Mouse (Mus musculus): Measurements from ENCODE around the gene Gid8. TPM values are rescaled to one million over a fixed set of nuclear protein-coding genes. Genes with fewer than 3 reads are reported as not detected.

Gid8 gene
- total and polyA plus RNA-seq, 3 experiments, result 52.8 to 65.5 TPM; not detected in 1

DNA sequence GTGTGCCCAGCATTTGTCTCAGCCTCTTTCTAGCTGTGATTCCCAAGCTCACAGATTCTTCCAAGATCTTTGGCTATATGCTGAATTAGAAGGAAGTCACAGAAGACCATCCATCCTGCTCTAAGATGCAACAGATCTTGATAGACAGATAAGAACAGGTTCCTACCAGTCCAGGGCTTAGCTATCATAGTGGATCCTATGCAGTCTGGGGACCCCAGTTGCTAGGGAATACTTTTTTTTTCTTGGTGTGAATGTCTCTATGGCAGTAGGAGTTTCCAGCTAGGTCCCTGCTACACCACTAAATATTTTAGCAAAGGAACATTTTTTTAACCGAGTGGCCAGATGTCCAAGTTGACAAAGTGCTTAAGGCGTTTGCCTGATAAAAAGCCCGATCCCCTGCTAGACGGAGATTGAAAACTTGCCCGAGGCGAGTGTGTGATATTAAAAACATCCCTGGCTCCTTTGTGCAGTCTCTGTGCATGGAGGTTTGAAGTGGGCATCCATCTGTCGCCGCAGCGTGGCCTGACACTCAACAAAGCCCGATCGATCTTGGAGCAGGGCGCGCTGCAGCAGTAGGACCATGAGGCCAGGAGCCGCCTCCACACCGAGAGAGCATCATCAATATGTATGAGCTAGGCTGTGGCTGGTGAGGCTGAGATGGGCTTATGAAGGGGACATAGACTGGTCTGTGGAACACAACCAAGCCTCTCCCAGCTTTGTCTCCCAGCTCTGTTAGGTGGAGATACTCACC, 48.8 kb downstream of the Gid8 start:
- Histone ChIP-seq H3K9ac (ENCODE audit: control insufficient read depth, low read depth, low read length, poor library complexity, severe bottlenecking) (no peak overlapping the region), H3K27me3 (ENCODE audit: control insufficient read depth in 1 of 2, insufficient read depth in 2 of 2, low read length in 2 of 2) (peaks cover 2 to 3% of the 10 kb centered on the region in 2 experiments; a peak in 2 of 4 replicates), H3K79me2 (ENCODE audit: control insufficient read depth, insufficient read depth, low read length, poor library complexity) (no peaks in the 10 kb centered on the region), H3K9me3 (replicated peaks; ENCODE audit: insufficient read depth, low read length) (no peaks in the 10 kb centered on the region), H3K4me3 (ENCODE audit: control insufficient read depth in 1 of 2, insufficient read depth in 1 of 2, low read depth in 2 of 2, low read length in 2 of 2) (no peak overlapping the region), H3K27ac (ENCODE audit: control insufficient read depth, low read depth, low read length) (no peak overlapping the region), H3K36me3 (ENCODE audit: control insufficient read depth in 1 of 2, insufficient read depth in 2 of 2, low read length in 2 of 2) (no peaks in the 10 kb centered on the region), H3K4me1 (ENCODE audit: control insufficient read depth in 1 of 2, insufficient read depth in 2 of 2, low read length in 2 of 2) (no peaks in the 10 kb centered on the region)
- TF ChIP-seq TBP (IDR thresholded peaks at IDR 0.05; ENCODE audit: low read depth, low read length), result no peak
- no peak for TF ChIP-seq POLR2AphosphoS2 (IDR thresholded peaks at IDR 0.05; ENCODE audit: low read length)
- TF ChIP-seq POLR2A (IDR thresholded peaks at IDR 0.05; ENCODE audit: control insufficient read depth in 1 of 2, insufficient read depth in 1 of 2, low read depth in 1 of 2, low read length in 2 of 2, poor library complexity in 1 of 2), result no peak
- TF ChIP-seq MAZ (IDR thresholded peaks at IDR 0.05; ENCODE audit: low read depth, low read length), result no peak
- TF ChIP-seq KAT2A (conservative IDR thresholded peaks at IDR 0.05; ENCODE audit: low read depth, low read length), result no peak
- TF ChIP-seq RAD21 (IDR thresholded peaks at IDR 0.05; ENCODE audit: low read depth, low read length), result no peak
- TF ChIP-seq SIN3A (IDR thresholded peaks at IDR 0.05; ENCODE audit: low read length), result no peak
- TF ChIP-seq EP300 (IDR thresholded peaks at IDR 0.05; ENCODE audit: low read depth in 1 of 2, low read length in 2 of 2), result no peak
- TF ChIP-seq ETS1 (IDR thresholded peaks at IDR 0.05; ENCODE audit: low read depth, low read length), result no peak
- no peak for TF ChIP-seq BHLHE40 (IDR thresholded peaks at IDR 0.05; ENCODE audit: borderline replicate concordance, low read depth, low read length)
- TF ChIP-seq USF2 (IDR thresholded peaks at IDR 0.05; ENCODE audit: borderline replicate concordance in 1 of 2, insufficient read depth in 1 of 2, low read depth in 1 of 2, low read length in 2 of 2), result no peak
- TF ChIP-seq CTCF (IDR thresholded peaks at IDR 0.05 in 2 of 3, conservative IDR thresholded peaks at IDR 0.05 in 1 of 3; ENCODE audit: control insufficient read depth in 1 of 3, insufficient read depth in 1 of 3, low read depth in 2 of 3, low read length in 3 of 3, poor library complexity in 1 of 3, severe bottlenecking in 1 of 3), result no peak
- TF ChIP-seq UBTF (IDR thresholded peaks at IDR 0.05; ENCODE audit: borderline replicate concordance, insufficient read depth, low read depth, low read length), result no peak
- no peak for TF ChIP-seq GABPA (IDR thresholded peaks at IDR 0.05; ENCODE audit: low read depth, low read length)
- TF ChIP-seq TCF12 (IDR thresholded peaks at IDR 0.05; ENCODE audit: low read depth, low read length), result no peak
- no peak for TF ChIP-seq ZC3H11A (IDR thresholded peaks at IDR 0.05; ENCODE audit: low read depth, low read length)
- no peak for TF ChIP-seq MAFK (IDR thresholded peaks at IDR 0.05; ENCODE audit: borderline replicate concordance, low read depth, low read length)
- no peak for TF ChIP-seq NELFE (IDR thresholded peaks at IDR 0.05; ENCODE audit: low read depth, low read length)
- TF ChIP-seq USF1 (IDR thresholded peaks at IDR 0.05; ENCODE audit: low read depth, low read length), result no peak
- no peak for TF ChIP-seq HCFC1 (IDR thresholded peaks at IDR 0.05; ENCODE audit: low read depth, low read length)
- DNase-seq (ENCODE audit: low read depth, low spot score), result no peak

DNA sequence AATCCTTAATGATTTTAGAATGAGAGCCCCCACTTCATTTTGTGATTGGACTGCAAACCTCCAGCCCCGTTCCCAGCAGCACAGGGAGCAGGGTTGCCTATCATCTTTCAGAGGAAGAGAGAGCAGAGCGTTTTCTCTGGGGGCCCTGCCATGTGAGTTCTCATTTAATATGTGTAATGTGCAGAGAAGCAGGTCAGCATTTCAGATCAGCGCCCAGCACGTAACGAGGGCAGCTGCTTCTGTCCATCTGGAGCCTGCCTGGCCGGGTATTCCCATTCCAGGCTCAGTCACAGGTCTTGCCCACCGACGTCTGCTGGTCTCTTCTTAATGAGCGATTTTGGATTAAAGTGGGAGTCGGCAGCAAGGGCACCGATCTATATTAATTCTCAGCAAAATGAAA, 55.1 kb downstream of the Gid8 start:
- Histone ChIP-seq H3K9me3 (replicated peaks; ENCODE audit: insufficient read depth, low read length) (no peaks in the 10 kb centered on the region), H3K36me3 (ENCODE audit: control insufficient read depth in 1 of 2, insufficient read depth in 2 of 2, low read length in 2 of 2) (no peaks in the 10 kb centered on the region), H3K4me3 (ENCODE audit: control insufficient read depth in 1 of 2, insufficient read depth in 1 of 2, low read depth in 2 of 2, low read length in 2 of 2) (no peak overlapping the region), H3K27ac (ENCODE audit: control insufficient read depth, low read depth, low read length) (no peak overlapping the region), H3K4me1 (ENCODE audit: control insufficient read depth in 1 of 2, insufficient read depth in 2 of 2, low read length in 2 of 2) (no peaks in the 10 kb centered on the region), H3K79me2 (ENCODE audit: control insufficient read depth, insufficient read depth, low read length, poor library complexity) (no peaks in the 10 kb centered on the region), H3K9ac (ENCODE audit: control insufficient read depth, low read depth, low read length, poor library complexity, severe bottlenecking) (no peak overlapping the region), H3K27me3 (ENCODE audit: control insufficient read depth in 1 of 2, insufficient read depth in 2 of 2, low read length in 2 of 2) (no peaks in the 10 kb centered on the region)
- TF ChIP-seq CHD2 (IDR thresholded peaks at IDR 0.05; ENCODE audit: low read length) (no peak), KAT2A (conservative IDR thresholded peaks at IDR 0.05; ENCODE audit: low read depth, low read length) (no peak), TCF12 (IDR thresholded peaks at IDR 0.05; ENCODE audit: low read depth, low read length) (no peak), SIN3A (IDR thresholded peaks at IDR 0.05; ENCODE audit: low read length) (no peak), EP300 (IDR thresholded peaks at IDR 0.05; ENCODE audit: low read depth in 1 of 2, low read length in 2 of 2) (no peak), POLR2A (IDR thresholded peaks at IDR 0.05; ENCODE audit: control insufficient read depth in 1 of 2, insufficient read depth in 1 of 2, low read depth in 1 of 2, low read length in 2 of 2, poor library complexity in 1 of 2) (no peak), MXI1 (IDR thresholded peaks at IDR 0.05; ENCODE audit: low read depth, low read length) (no peak), MAFK (IDR thresholded peaks at IDR 0.05; ENCODE audit: borderline replicate concordance, low read depth, low read length) (no peak), ELF1 (IDR thresholded peaks at IDR 0.05; ENCODE audit: low read depth, low read length) (no peak), USF2 (IDR thresholded peaks at IDR 0.05; ENCODE audit: borderline replicate concordance in 1 of 2, insufficient read depth in 1 of 2, low read depth in 1 of 2, low read length in 2 of 2) (no peak), SMC3 (IDR thresholded peaks at IDR 0.05; ENCODE audit: low read depth, low read length) (no peak), HCFC1 (IDR thresholded peaks at IDR 0.05; ENCODE audit: low read depth, low read length) (no peak)
- no peak for DNase-seq (ENCODE audit: low read depth, low spot score)

Data from MEL (cell line).